Mouse (Mus musculus) brain, embryonic 14.5 days (tissue): ENCODE measurements around the gene Mettl21c.
"Not testable (repeated sequence)": the region's sequence is repeated elsewhere in the genome, so short reads cannot be mapped to it uniquely, and the experiment has no call there.

Experiments used
- CTCF ChIP-seq: fragments of 200-500 bp; IDR thresholded peaks from 2 replicates; pipeline ENCODE4 v1.5.1; 2012; ENCODE audit warnings: inconsistent platforms, mild to moderate bottlenecking, moderate library complexity, borderline replicate concordance; ENCODE audit not compliant: insufficient read depth, insufficient read length; ENCODE audit errors: extremely low read depth
- POLR2A ChIP-seq: fragments of 200-500 bp; IDR thresholded peaks from 2 replicates; pipeline ENCODE4 v1.6.1; 2012; ENCODE audit warnings: mild to moderate bottlenecking, inconsistent platforms, borderline replicate concordance; ENCODE audit not compliant: poor library complexity, insufficient read depth, insufficient read length, severe bottlenecking; ENCODE audit errors: extremely low read depth

DNA sequence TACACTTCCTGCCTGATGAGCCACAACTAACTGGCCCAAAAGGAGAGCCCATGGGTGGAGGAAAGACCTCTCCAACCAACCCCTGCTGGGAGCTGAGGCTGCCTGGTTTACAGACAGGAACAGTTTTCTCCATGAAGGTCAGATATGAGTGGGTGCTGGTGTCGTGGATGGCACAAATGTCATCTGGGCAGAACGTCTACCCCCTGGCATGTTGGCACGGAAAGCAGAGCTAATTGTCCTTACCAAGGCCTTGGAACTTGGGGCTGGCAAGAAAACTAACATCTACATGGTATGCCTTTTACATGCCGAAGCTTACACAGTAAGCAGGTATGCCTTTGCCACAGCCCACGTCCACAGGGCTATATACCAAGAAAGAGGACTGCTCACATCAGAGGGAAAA is 25.9 kb upstream of the Mettl21c start:
- not testable (repeated sequence) for TF ChIP-seq CTCF, POLR2A
